Mouse (Mus musculus) retina, adult 2 months (tissue): Measurements from ENCODE around the gene Fthl17e.
"Not testable (repeated sequence)": the region's sequence is repeated elsewhere in the genome, so short reads cannot be mapped to it uniquely, and the experiment has no call there.

Source experiments
- DNase-seq: peaks from one replicate; pipeline ENCODE4 v3.0.0-alpha.2; 2012; ENCODE audit warnings: low read depth, low spot score

Gene Fthl17e

DNA sequence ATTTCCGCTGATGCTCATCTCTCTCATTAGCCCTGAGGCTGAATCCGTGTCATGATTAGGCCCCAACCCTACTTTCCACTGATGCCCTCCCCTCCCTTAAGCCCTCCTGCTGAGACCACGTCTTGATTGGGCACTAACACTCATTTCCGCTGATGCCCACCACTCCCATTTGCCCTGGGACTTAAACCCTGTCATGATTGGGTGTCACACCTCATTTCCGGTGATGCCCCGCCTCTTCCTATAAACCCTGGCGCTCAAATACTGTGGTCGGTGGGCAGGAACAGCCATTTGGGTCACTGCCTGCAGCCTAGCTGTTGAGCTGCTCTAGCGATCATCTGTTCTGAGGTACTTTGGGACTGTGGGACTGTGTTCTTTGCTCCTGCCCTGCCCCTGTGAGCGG, at the start of gene Fthl17e:
Gene Fthl17e, plus strand, starts transcription at position 301 of the 400 bp plus-strand sequence.
- DNase-seq: not testable (repeated sequence)

GRCm38 (mm10) chrX:8986655-8987054, 46.6 kb upstream of the Fthl17e start, which contains the start of gene Fthl17d:
Gene Fthl17d (minus strand): TSS chrX:8986755.
- not testable (repeated sequence) for DNase-seq

DNA sequence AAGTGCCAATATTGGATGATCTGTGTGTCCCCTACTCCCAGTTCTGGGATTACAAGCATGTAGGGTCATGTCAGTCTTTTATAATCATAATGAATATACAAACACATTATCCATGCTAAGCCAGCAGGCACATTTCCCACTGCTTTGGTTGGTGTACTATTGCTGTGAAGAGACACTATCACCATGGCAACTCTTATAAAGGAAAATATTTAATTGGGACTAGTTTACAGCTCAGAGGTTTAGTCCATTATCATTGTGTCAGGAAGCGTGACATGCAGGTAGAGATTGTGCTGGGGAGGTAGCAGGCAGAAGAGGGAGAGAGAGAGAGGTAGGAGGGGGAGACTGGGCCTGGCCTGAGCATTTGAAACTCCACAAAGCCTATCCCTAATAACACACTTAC, 17.2 kb upstream of the Fthl17e start:
- no peak for DNase-seq

DNA sequence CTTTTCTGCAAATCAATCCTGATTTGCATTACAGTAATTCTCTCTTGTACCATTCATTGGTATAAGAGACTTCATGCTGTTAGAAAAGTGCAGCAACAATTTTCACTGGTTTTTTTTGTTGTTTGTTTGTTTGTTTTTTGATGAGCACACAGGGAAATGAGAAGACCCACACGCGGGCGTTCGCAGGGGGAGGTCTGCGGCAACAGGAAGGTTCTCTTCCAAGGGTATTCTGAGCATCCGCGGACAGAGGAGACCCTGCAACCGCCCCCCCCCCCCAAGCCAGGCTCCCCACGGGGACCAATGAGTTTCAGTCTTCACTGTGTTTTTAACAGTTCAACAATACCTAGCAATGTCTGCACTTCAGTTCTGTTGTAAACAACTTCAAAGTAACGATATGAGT, 13.8 kb upstream of the Fthl17e start:
- no peak for DNase-seq

GRCm38 (mm10) chrX:9041611-9042010, 8.3 kb downstream of the Fthl17e start:
- DNase-seq: not testable (repeated sequence)

DNA sequence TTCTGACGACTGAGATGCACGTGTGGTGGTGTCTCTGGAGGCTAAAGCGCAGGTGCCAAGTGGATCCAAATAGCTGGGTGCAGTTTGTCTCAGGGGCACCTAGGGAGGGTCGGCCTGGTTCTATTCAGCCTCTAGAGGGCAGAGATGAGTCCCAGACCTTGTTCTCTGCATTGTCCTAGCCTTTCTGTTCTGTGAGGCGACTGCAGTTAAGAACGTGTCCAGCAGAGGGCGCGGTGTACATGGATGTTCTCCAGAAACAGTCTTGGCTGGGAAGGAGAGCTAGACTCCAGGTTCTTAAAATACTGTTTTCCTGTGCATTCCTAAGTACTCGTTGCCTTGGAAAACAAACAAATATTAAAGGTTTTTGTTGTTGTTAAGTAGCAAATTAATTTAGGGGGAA, 27.7 kb downstream of the Fthl17e start:
- not testable (repeated sequence) for DNase-seq

- DNase-seq: no peak
Measured at GRCm38 (mm10) chrX:9062101-9062500, 28.8 kb downstream of the Fthl17e start.

DNA sequence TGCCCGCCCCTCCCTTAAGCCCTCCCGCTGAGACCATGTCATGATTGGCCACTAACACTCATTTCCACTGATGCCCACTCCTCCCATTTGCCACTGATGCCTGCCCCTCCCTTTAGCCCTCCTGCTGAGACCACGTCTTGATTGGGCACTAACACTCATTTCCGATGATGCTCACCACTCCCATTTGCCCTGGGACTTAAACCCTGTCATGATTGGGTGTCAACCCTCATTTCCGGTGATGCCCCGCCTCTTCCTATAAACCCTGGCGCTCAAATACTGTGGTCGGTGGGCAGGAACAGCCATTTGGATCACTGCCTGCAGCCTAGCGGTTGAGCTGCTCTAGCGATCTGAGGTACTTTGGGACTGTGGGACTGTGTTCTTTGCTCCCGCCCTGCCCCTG, 29.4 kb downstream of the Fthl17e start, which contains the start of gene Fthl17f:
Gene Fthl17f, plus strand, starts transcription at position 301 of the 400 bp plus-strand sequence.
- not testable (repeated sequence) for DNase-seq

GRCm38 (mm10) chrX:9077699-9078098, 44.4 kb downstream of the Fthl17e start:
- DNase-seq: not testable (repeated sequence)
